Mouse (Mus musculus): ENCODE results near the gene H2-M10.2. TPM values are rescaled to one million over a fixed set of nuclear protein-coding genes. Genes with fewer than 3 reads are reported as not detected.
A peak's percentile ranks its signal among the peaks of the same experiment; 100 is the strongest.

Gene H2-M10.2
- polyA plus RNA-seq, 1 experiment from 2014 or later = not detected

DNA sequence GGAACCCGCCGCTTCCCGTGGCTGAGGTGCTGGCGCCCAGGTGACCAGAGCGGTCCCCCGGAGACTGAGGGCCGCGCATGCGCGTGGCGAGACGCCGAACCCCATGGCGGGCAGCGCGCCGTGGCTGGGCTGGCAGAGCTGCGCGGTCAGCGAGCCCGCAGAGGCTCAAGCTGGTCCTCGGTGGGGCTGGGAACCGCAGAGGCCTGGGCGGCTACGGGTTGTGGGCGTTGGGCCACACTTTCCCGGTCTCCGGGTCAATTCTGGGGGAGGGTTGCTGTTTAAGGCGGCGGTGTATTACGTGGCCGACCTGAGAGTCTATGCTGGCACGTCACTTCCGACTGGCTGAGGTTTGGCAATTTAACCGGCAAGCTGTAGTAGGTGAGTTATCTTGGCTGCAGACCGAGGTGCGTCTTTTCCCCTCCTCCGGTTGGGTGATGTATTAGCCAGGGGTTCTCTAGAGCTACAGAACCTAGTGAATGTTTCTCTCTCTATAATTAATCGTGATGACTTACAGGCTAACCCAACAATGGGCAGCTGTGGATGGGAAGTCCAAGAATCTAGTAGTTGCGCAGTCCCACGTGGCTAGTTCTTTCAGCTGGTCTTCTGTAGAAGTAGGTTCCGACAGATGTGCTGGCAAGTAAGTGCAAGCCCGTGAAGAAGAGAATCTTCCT, 14.6 kb downstream of the H2-M10.2 start, which contains the start of gene Trim39:
TSS of gene Trim39 (minus strand) at position 662 of the 671 bp plus-strand sequence.
- no peaks in the 10 kb centered on the region for H3K27me3 ChIP-seq
- peaks cover 46% of the 10 kb centered on the region for H3K4me1 ChIP-seq (replicated peaks)
- H3K36me3 ChIP-seq = peaks cover 42% of the 10 kb centered on the region
- WGBS (ENCODE audit: insufficient replicate concordance) = under 1% methylated on average over 43 of the region's 43 CpGs
- H3K4me3 ChIP-seq (replicated peaks) = peak within 1 kb of the TSS; percentile 87
- H3K9me3 ChIP-seq (replicated peaks) = no peaks in the 10 kb centered on the region
- peak within 1 kb of the TSS; percentile 88 for H3K27ac ChIP-seq
- DNase-seq = peak; percentile 79
- peak; percentile 82 for ATAC-seq (ENCODE audit: low read depth)
- peak within 1 kb of the TSS; percentile 92 for H3K4me2 ChIP-seq
- H3K9ac ChIP-seq = peak within 1 kb of the TSS; percentile 89

DNA sequence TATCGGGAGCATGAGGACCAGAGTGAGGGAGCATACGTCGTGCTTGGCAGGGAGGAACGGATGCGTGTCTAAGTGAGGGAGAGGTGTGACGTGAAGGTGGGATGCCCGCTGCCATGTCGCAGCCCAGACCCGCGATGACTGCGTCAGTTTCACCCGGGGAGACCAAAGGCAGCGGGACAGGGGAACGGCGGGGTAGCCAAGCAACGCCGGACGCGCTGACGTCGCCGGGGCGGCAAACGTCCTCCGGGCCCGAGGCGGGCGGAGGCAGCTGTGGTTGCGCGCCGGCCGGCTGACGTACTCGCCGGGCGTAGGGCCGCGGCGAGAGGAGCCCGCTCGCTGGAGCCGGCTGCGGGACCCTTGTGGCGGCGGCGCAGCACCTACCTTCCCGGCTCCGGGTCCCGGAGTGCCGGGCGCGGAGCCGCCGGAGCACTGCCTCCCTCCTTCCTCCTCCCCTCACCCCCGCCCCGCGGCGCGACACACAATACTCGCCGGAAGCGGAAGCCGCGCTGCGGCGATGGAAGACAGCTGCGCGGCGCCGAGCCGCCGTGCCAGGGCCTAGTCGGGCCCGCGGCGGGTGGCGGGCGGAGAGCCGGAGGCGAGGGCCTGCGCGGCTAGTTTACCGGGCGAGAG, 15.2 kb downstream of the H2-M10.2 start:
- 0% methylated on average over 41 of the region's 84 CpGs for WGBS (ENCODE audit: insufficient replicate concordance)

GRCm38 (mm10) chr17:36265834-36266233, 20.5 kb downstream of the H2-M10.2 start:
- DNase-seq = no peak
- no peak overlapping the region for H3K9ac ChIP-seq
- 49% methylated on average over 5 of the region's 5 CpGs for WGBS (ENCODE audit: insufficient replicate concordance)

More for the DNA sequence above, 15.2 kb downstream of the H2-M10.2 start:
- ATAC-seq (ENCODE audit: low read depth) (peak; percentile 85), DNase-seq (peak; percentile 78)
- Histone ChIP-seq H3K4me3 (replicated peaks) (peak overlapping the region; percentile 87), H3K9me3 (replicated peaks) (no peaks in the 10 kb centered on the region), H3K4me1 (replicated peaks) (peaks cover 46% of the 10 kb centered on the region), H3K27me3 (no peaks in the 10 kb centered on the region), H3K36me3 (peaks cover 42% of the 10 kb centered on the region), H3K27ac (peak overlapping the region; percentile 88), H3K9ac (peak overlapping the region; percentile 89), H3K4me2 (peak overlapping the region; percentile 92)

GRCm38 (mm10) chr17:36264273-36264925, 21.9 kb downstream of the H2-M10.2 start:
- H3K36me3 ChIP-seq = peaks cover 88% of the 10 kb centered on the region
- WGBS (ENCODE audit: insufficient replicate concordance) = 87% methylated on average over 3 of the region's 3 CpGs
- ATAC-seq (ENCODE audit: low read depth) = no peak

More at GRCm38 (mm10) chr17:36265834-36266233, 20.5 kb downstream of the H2-M10.2 start:
- Histone ChIP-seq H3K36me3 (peaks cover 73% of the 10 kb centered on the region), H3K9me3 (replicated peaks) (no peaks in the 10 kb centered on the region), H3K4me3 (replicated peaks) (no peak overlapping the region), H3K4me1 (replicated peaks) (peaks cover 13% of the 10 kb centered on the region), H3K27ac (no peak overlapping the region), H3K27me3 (no peaks in the 10 kb centered on the region), H3K4me2 (no peak overlapping the region)
- no peak for ATAC-seq (ENCODE audit: low read depth)

GRCm38 (mm10) chr17:36261511-36262166, 24.7 kb downstream of the H2-M10.2 start:
- Histone ChIP-seq H3K36me3 (peaks cover 75% of the 10 kb centered on the region), H3K4me3 (replicated peaks) (no peak overlapping the region), H3K4me2 (no peak overlapping the region), H3K27ac (no peak overlapping the region), H3K4me1 (replicated peaks) (peaks cover 10% of the 10 kb centered on the region), H3K9me3 (replicated peaks) (no peaks in the 10 kb centered on the region), H3K9ac (no peak overlapping the region), H3K27me3 (no peaks in the 10 kb centered on the region)
- 52% methylated on average over 9 of the region's 9 CpGs for WGBS (ENCODE audit: insufficient replicate concordance)
- ATAC-seq (ENCODE audit: low read depth) (no peak), DNase-seq (no peak)

More at GRCm38 (mm10) chr17:36264273-36264925, 21.9 kb downstream of the H2-M10.2 start:
- Histone ChIP-seq H3K9me3 (replicated peaks) (no peaks in the 10 kb centered on the region), H3K9ac (no peak overlapping the region), H3K4me1 (replicated peaks) (no peaks in the 10 kb centered on the region; the same call in 1 of the 2 replicates), H3K4me2 (no peak overlapping the region), H3K4me3 (replicated peaks) (no peak overlapping the region), H3K27ac (no peak overlapping the region), H3K27me3 (no peaks in the 10 kb centered on the region)
- DNase-seq = no peak

- Histone ChIP-seq H3K9ac (peak within 1 kb of the TSS; percentile 83), H3K9me3 (replicated peaks) (no peaks in the 10 kb centered on the region), H3K27me3 (peaks cover 4% of the 10 kb centered on the region), H3K4me2 (peak within 1 kb of the TSS; percentile 70), H3K4me1 (replicated peaks) (peaks cover 14% of the 10 kb centered on the region), H3K4me3 (replicated peaks) (peak within 1 kb of the TSS; percentile 81), H3K27ac (peak within 1 kb of the TSS; percentile 77), H3K36me3 (peaks cover 50% of the 10 kb centered on the region)
- ATAC-seq (ENCODE audit: low read depth) (no peak), DNase-seq (no peak)
- WGBS (ENCODE audit: insufficient replicate concordance) = 36% methylated on average over 6 of the region's 6 CpGs
These were observed 28.3 kb downstream of the H2-M10.2 start, which contains the start of gene Rpp21 for GRCm38 (mm10) chr17:36257969-36258368. Rpp21 (minus strand) TSS chr17:36258069.

DNA sequence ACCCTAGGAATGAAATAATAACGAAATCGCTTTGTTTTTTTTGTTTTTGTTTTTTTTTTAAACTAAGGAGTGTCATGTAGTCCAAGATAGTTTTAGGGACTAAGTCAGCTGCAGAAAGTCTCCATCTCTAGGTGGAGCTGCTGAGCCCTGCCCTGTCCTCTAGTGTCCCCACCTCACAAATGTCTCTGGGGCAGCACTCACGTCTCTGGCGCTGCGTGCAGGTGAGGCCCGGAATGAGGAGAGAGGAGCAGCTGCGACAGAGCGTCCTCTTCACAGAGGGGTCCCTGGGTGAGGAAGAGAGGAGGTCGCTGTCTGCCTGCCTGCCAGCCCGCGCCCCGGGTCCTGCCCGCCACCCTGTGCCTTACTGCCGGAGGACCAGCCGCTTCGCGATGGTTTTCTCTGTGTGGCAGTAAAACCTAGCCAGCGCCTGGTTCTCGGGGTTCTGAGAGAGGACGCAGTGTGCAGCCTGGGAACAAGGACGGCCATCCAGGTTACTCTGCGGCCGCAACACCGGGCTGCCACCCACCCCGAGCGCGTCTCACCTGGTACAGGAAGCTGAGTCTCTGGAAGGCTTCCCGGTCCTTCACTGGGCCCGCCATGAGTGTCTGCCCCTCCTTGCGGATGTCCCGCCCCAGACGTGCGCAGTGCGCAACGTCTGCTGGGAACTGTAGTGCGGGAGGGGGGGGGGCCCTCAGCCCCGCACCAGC, 28.9 kb downstream of the H2-M10.2 start:
- H3K36me3 ChIP-seq = peaks cover 44% of the 10 kb centered on the region
- H3K4me1 ChIP-seq (replicated peaks) = peaks cover 14% of the 10 kb centered on the region
- under 1% methylated on average over 37 of the region's 37 CpGs for WGBS (ENCODE audit: insufficient replicate concordance)
- peak overlapping the region; percentile 81 for H3K4me3 ChIP-seq (replicated peaks)
- H3K27me3 ChIP-seq = peaks cover 9% of the 10 kb centered on the region
- DNase-seq = peak; percentile 52
- H3K4me2 ChIP-seq = peak overlapping the region; percentile 70
- peak overlapping the region; percentile 83 for H3K9ac ChIP-seq
- no peaks in the 10 kb centered on the region for H3K9me3 ChIP-seq (replicated peaks)
- peak overlapping the region; percentile 77 for H3K27ac ChIP-seq
- ATAC-seq (ENCODE audit: low read depth) = peak; percentile 92

GRCm38 (mm10) chr17:36253087-36253600, 33.1 kb downstream of the H2-M10.2 start:
- Histone ChIP-seq H3K4me2 (no peak overlapping the region), H3K4me1 (replicated peaks) (peaks cover 16% of the 10 kb centered on the region), H3K9ac (no peak overlapping the region), H3K9me3 (replicated peaks) (no peaks in the 10 kb centered on the region), H3K27ac (no peak overlapping the region), H3K27me3 (peaks cover 46% of the 10 kb centered on the region), H3K4me3 (replicated peaks) (no peak overlapping the region), H3K36me3 (peaks cover 8% of the 10 kb centered on the region)
- no peak for DNase-seq
- WGBS (ENCODE audit: insufficient replicate concordance) = 30% methylated on average over 6 of the region's 6 CpGs
- no peak for ATAC-seq (ENCODE audit: low read depth)

GRCm38 (mm10) chr17:36252250-36252876, 33.9 kb downstream of the H2-M10.2 start:
- ATAC-seq (ENCODE audit: low read depth) (peak; percentile 39), DNase-seq (no peak)
- H3K4me2 ChIP-seq = peak overlapping the region; percentile 41
- peaks cover 53% of the 10 kb centered on the region for H3K27me3 ChIP-seq
- no peak overlapping the region for H3K27ac ChIP-seq
- WGBS (ENCODE audit: insufficient replicate concordance) = 5% methylated on average over 25 of the region's 25 CpGs
- H3K4me1 ChIP-seq (replicated peaks) = peaks cover 11% of the 10 kb centered on the region
- H3K36me3 ChIP-seq = peaks cover 8% of the 10 kb centered on the region
- no peaks in the 10 kb centered on the region for H3K9me3 ChIP-seq (replicated peaks)
- no peak overlapping the region for H3K9ac ChIP-seq
- peak overlapping the region; percentile 21; the same call in 1 of the 2 replicates for H3K4me3 ChIP-seq (replicated peaks)

GRCm38 (mm10) chr17:36248886-36249285, 37.4 kb downstream of the H2-M10.2 start:
- peak overlapping the region; percentile 50 for H3K4me2 ChIP-seq
- ATAC-seq (ENCODE audit: low read depth) = no peak
- H3K4me3 ChIP-seq (replicated peaks) = no peak overlapping the region; the same call in 1 of the 2 replicates
- H3K4me1 ChIP-seq (replicated peaks) = peaks cover 2% of the 10 kb centered on the region; the same call in 1 of the 2 replicates
- no peak for DNase-seq
- no peaks in the 10 kb centered on the region for H3K36me3 ChIP-seq
- 21% methylated on average over 31 of the region's 33 CpGs for WGBS (ENCODE audit: insufficient replicate concordance)
- no peak overlapping the region for H3K9ac ChIP-seq
- H3K27me3 ChIP-seq = peaks cover 55% of the 10 kb centered on the region
- no peaks in the 10 kb centered on the region for H3K9me3 ChIP-seq (replicated peaks)
- H3K27ac ChIP-seq = no peak overlapping the region
